Mouse (Mus musculus) lung, embryonic 14.5 days (tissue): ENCODE data around the gene As3mt. TPM values are rescaled to one million over a fixed set of nuclear protein-coding genes. Genes with fewer than 3 reads are reported as not detected.
A peak's percentile ranks its signal among the peaks of the same experiment; 100 is the strongest.

ENCODE experiments used
- ATAC-seq: fragments of 200-750 bp; cut with Nextera tagmentation; 2 replicates; pipeline ENCODE4 v1.8.0; 2017; ENCODE audit warnings: mild to moderate bottlenecking, moderate TSS enrichment, moderate library complexity; ENCODE audit not compliant: insufficient read depth
- DNase-seq: peaks from one replicate; pipeline ENCODE4 v3.0.0-alpha.2; 2015
- H3K27ac ChIP-seq: fragments of 300-500 bp; sonication (generic); 2 replicates; pipeline ENCODE4 v1.5.1; 2014; ENCODE audit warnings: low read depth, mild to moderate bottlenecking, moderate library complexity
- H3K27me3 ChIP-seq: fragments of 300-500 bp; sonication (generic); 2 replicates; pipeline ENCODE4 v1.6.1; 2014; ENCODE audit warnings: low read length, control low read depth; ENCODE audit not compliant: insufficient read depth
- H3K36me3 ChIP-seq: fragments of 300-500 bp; sonication (generic); 2 replicates; pipeline ENCODE4 v1.6.1; 2014; ENCODE audit warnings: control low read depth; ENCODE audit not compliant: insufficient read depth
- H3K4me1 ChIP-seq: fragments of 300-500 bp; sonication (generic); 2 replicates; pipeline ENCODE4 v1.6.1; 2014; ENCODE audit warnings: antibody characterized with exemption, control low read depth; ENCODE audit not compliant: insufficient read depth
- H3K4me2 ChIP-seq: fragments of 300-500 bp; sonication (generic); 2 replicates; pipeline ENCODE4 v1.6.1; 2014; ENCODE audit warnings: mild to moderate bottlenecking
- H3K4me3 ChIP-seq: fragments of 300-500 bp; sonication (generic); 2 replicates; pipeline ENCODE4 v1.5.1; 2014; ENCODE audit warnings: low read depth, low read length
- H3K9ac ChIP-seq: fragments of 300-500 bp; sonication (generic); 2 replicates; pipeline ENCODE4 v1.6.1; 2014
- H3K9me3 ChIP-seq: fragments of 300-500 bp; sonication (generic); 2 replicates; pipeline ENCODE4 v1.6.1; 2016; ENCODE audit warnings: low read depth, low read length, control low read depth
- CTCF ChIP-seq: IDR thresholded peaks from 2 replicates; pipeline ENCODE4 v1.5.1; 2016; ENCODE audit warnings: antibody characterized with exemption, low read depth
- WGBS: fragments of 180-500 bp; shearing (Covaris S2); extraction: QIAGEN DNeasy Blood & Tissue Kit; methylation state at CpG from one replicate; pipeline ENCODE4 v1.1.7; 2014; 5-methylcytosine and 5-hydroxymethylcytosine counted together
- polyA plus RNA-seq: library from polyadenylated mRNA; unstranded; fragments of >200 nt; fragmentation: Nextera tagmentation; extraction: Ambion mirVana; gene quantifications from 2 replicates; pipeline ENCODE4 v1.2.1, GENCODE M21; 2014

As3mt gene
- polyA plus RNA-seq, 1 experiment from 2014 or later, result 29.2 TPM

- Histone ChIP-seq H3K27me3 (0 out of 2 replicates have a peak, but pooled peaks cover 3% of the 10 kb centered on the region), H3K36me3 (no peaks in the 10 kb centered on the region), H3K4me3 (no peak overlapping the region), H3K27ac (no peak overlapping the region), H3K9me3 (no peaks in the 10 kb centered on the region), H3K4me1 (no peaks in the 10 kb centered on the region), H3K4me2 (no peak overlapping the region), H3K9ac (no peak overlapping the region)
- no peak for TF ChIP-seq CTCF
- ATAC-seq (no peak), DNase-seq (no peak)
- 33% methylated on average over 11 of the region's 11 CpGs for WGBS
Measured at GRCm38 (mm10) chr19:46667300-46667699, 40.0 kb upstream of the As3mt start.

GRCm38 (mm10) chr19:46668263-46668662 lies 39.0 kb upstream of the As3mt start:
- H3K9me3 ChIP-seq, result no peaks in the 10 kb centered on the region
- H3K4me1 ChIP-seq, result no peaks in the 10 kb centered on the region
- no peak overlapping the region for H3K9ac ChIP-seq
- DNase-seq (no peak), ATAC-seq (no peak)
- TF ChIP-seq CTCF, result no peak
- H3K27ac ChIP-seq, result no peak overlapping the region
- H3K36me3 ChIP-seq, result no peaks in the 10 kb centered on the region
- 78% methylated on average over 10 of the region's 10 CpGs for WGBS
- no peak overlapping the region for H3K4me3 ChIP-seq
- 0 out of 2 replicates have a peak, but pooled peaks cover 3% of the 10 kb centered on the region for H3K27me3 ChIP-seq
- no peak overlapping the region for H3K4me2 ChIP-seq

GRCm38 (mm10) chr19:46669802-46670201 lies 37.5 kb upstream of the As3mt start:
- TF ChIP-seq CTCF, result no peak
- Histone ChIP-seq H3K9ac (no peak overlapping the region), H3K36me3 (no peaks in the 10 kb centered on the region), H3K4me1 (no peaks in the 10 kb centered on the region), H3K27ac (no peak overlapping the region), H3K9me3 (no peaks in the 10 kb centered on the region), H3K4me3 (no peak overlapping the region), H3K27me3 (0 out of 2 replicates have a peak, but pooled peaks cover 3% of the 10 kb centered on the region), H3K4me2 (no peak overlapping the region)
- DNase-seq (no peak), ATAC-seq (no peak)
- whole genome bisulfite sequencing, result 53% methylated on average over 5 of the region's 5 CpGs

GRCm38 (mm10) chr19:46670691-46671090 lies 36.6 kb upstream of the As3mt start:
- WGBS, result 25% methylated on average over 13 of the region's 13 CpGs
- TF ChIP-seq CTCF, result peak; percentile 89
- no peaks in the 10 kb centered on the region for H3K9me3 ChIP-seq
- H3K36me3 ChIP-seq, result no peaks in the 10 kb centered on the region
- H3K27me3 ChIP-seq, result 0 out of 2 replicates have a peak, but pooled peaks cover 3% of the 10 kb centered on the region
- ATAC-seq (peak; percentile 83), DNase-seq (peak; percentile 84)
- H3K4me1 ChIP-seq, result no peaks in the 10 kb centered on the region
- no peak overlapping the region for H3K9ac ChIP-seq
- H3K4me2 ChIP-seq, result no peak overlapping the region
- no peak overlapping the region for H3K27ac ChIP-seq
- no peak overlapping the region for H3K4me3 ChIP-seq

- WGBS, result 21% methylated on average over 5 of the region's 5 CpGs
Measured at GRCm38 (mm10) chr19:46672766-46673418, 34.4 kb upstream of the As3mt start, which contains the start of gene Cyp17a1. TSS of gene Cyp17a1 (minus strand) at chr19:46673172.

GRCm38 (mm10) chr19:46675641-46676040 lies 31.6 kb upstream of the As3mt start:
- H3K4me3 ChIP-seq, result no peak overlapping the region
- DNase-seq, result no peak
- H3K27me3 ChIP-seq, result no peaks in the 10 kb centered on the region

More at GRCm38 (mm10) chr19:46672766-46673418, 34.4 kb upstream of the As3mt start, which contains the start of gene Cyp17a1:
- no peaks in the 10 kb centered on the region for H3K9me3 ChIP-seq
- no peak for ATAC-seq
- TF ChIP-seq CTCF, result no peak
- no peak within 1 kb of the TSS for H3K4me3 ChIP-seq
- H3K27me3 ChIP-seq, result 0 out of 2 replicates have a peak, but pooled peaks cover 3% of the 10 kb centered on the region
- H3K4me2 ChIP-seq, result no peak within 1 kb of the TSS
- H3K27ac ChIP-seq, result no peak within 1 kb of the TSS
- no peak for DNase-seq
- H3K36me3 ChIP-seq, result no peaks in the 10 kb centered on the region
- H3K4me1 ChIP-seq, result no peaks in the 10 kb centered on the region
- no peak within 1 kb of the TSS for H3K9ac ChIP-seq

GRCm38 (mm10) chr19:46679720-46680383 lies 27.4 kb upstream of the As3mt start:
- Histone ChIP-seq H3K4me3 (no peak overlapping the region), H3K27ac (no peak overlapping the region), H3K9ac (no peak overlapping the region), H3K4me2 (no peak overlapping the region), H3K27me3 (no peaks in the 10 kb centered on the region), H3K4me1 (no peaks in the 10 kb centered on the region; the same call in 1 of the 2 replicates), H3K36me3 (no peaks in the 10 kb centered on the region), H3K9me3 (no peaks in the 10 kb centered on the region)
- TF ChIP-seq CTCF, result no peak
- DNase-seq (no peak), ATAC-seq (no peak)
- 44% methylated on average over 12 of the region's 12 CpGs for WGBS

More at GRCm38 (mm10) chr19:46675641-46676040, 31.6 kb upstream of the As3mt start:
- Histone ChIP-seq H3K27ac (no peak overlapping the region), H3K4me1 (no peaks in the 10 kb centered on the region), H3K9me3 (no peaks in the 10 kb centered on the region), H3K4me2 (no peak overlapping the region), H3K9ac (no peak overlapping the region), H3K36me3 (no peaks in the 10 kb centered on the region)
- 82% methylated on average over 3 of the region's 3 CpGs for WGBS
- no peak for TF ChIP-seq CTCF
- no peak for ATAC-seq
